Mouse (Mus musculus): ENCODE data around the gene Cux1. TPM values are rescaled to one million over a fixed set of nuclear protein-coding genes. Genes with fewer than 3 reads are reported as not detected.

Cux1 gene
- polyA plus RNA-seq, 1 experiment from 2014 or later: 82.3 TPM

- Histone ChIP-seq H3K27me3 (no peaks in the 10 kb centered on the region), H3K4me1 (replicated peaks) (no peaks in the 10 kb centered on the region), H3K36me3 (peaks cover 87% of the 10 kb centered on the region), H3K4me3 (replicated peaks) (no peak overlapping the region), H3K9me3 (no peaks in the 10 kb centered on the region), H3K9ac (replicated peaks) (no peak overlapping the region), H3K27ac (no peak overlapping the region), H3K4me2 (no peak overlapping the region)
- 81% methylated on average over 6 of the region's 6 CpGs for WGBS
- ATAC-seq (ENCODE audit: insufficient number of reproducible peaks, insufficient read depth, low FRiP score, low TSS enrichment, low read depth): no peak
Measured at GRCm38 (mm10) chr5:136297691-136298090, 269.6 kb downstream of the Cux1 start.

- H3K27me3 ChIP-seq: no peaks in the 10 kb centered on the region
- H3K27ac ChIP-seq: no peak overlapping the region
- WGBS: 98% methylated on average over 4 of the region's 4 CpGs
- no peak overlapping the region for H3K4me3 ChIP-seq (replicated peaks)
- no peaks in the 10 kb centered on the region for H3K4me1 ChIP-seq (replicated peaks)
- ATAC-seq (ENCODE audit: insufficient number of reproducible peaks, insufficient read depth, low FRiP score, low TSS enrichment, low read depth): no peak
- H3K4me2 ChIP-seq: no peak overlapping the region
- peaks cover 85% of the 10 kb centered on the region for H3K36me3 ChIP-seq
- no peak overlapping the region for H3K9ac ChIP-seq (replicated peaks)
- H3K9me3 ChIP-seq: no peaks in the 10 kb centered on the region
Measured at GRCm38 (mm10) chr5:136296911-136297310, 270.4 kb downstream of the Cux1 start.

- peaks cover 7% of the 10 kb centered on the region; the same call in 1 of the 2 replicates for H3K4me1 ChIP-seq (replicated peaks)
- peaks cover 64% of the 10 kb centered on the region for H3K36me3 ChIP-seq
- no peak overlapping the region for H3K4me2 ChIP-seq
- H3K27ac ChIP-seq: peak overlapping the region; percentile 13
- H3K9me3 ChIP-seq: no peaks in the 10 kb centered on the region
- no peak overlapping the region for H3K4me3 ChIP-seq (replicated peaks)
- no peak overlapping the region for H3K9ac ChIP-seq (replicated peaks)
- no peaks in the 10 kb centered on the region for H3K27me3 ChIP-seq
- no peak for ATAC-seq (ENCODE audit: insufficient number of reproducible peaks, insufficient read depth, low FRiP score, low TSS enrichment, low read depth)
- 70% methylated on average over 4 of the region's 4 CpGs for WGBS
Measured at GRCm38 (mm10) chr5:136292971-136293418, 274.3 kb downstream of the Cux1 start.

- no peak overlapping the region for H3K4me2 ChIP-seq
- no peak for ATAC-seq (ENCODE audit: insufficient number of reproducible peaks, insufficient read depth, low FRiP score, low TSS enrichment, low read depth)
- H3K4me1 ChIP-seq (replicated peaks): peaks cover 7% of the 10 kb centered on the region; the same call in 1 of the 2 replicates
- WGBS: 90% methylated on average over 2 of the region's 2 CpGs
- no peaks in the 10 kb centered on the region for H3K27me3 ChIP-seq
- H3K9me3 ChIP-seq: no peaks in the 10 kb centered on the region
- no peak overlapping the region for H3K27ac ChIP-seq
- H3K36me3 ChIP-seq: peaks cover 64% of the 10 kb centered on the region
- no peak overlapping the region for H3K9ac ChIP-seq (replicated peaks)
- H3K4me3 ChIP-seq (replicated peaks): no peak overlapping the region
Measured at GRCm38 (mm10) chr5:136292361-136292760, 274.9 kb downstream of the Cux1 start.

GRCm38 (mm10) chr5:136291562-136291961 is 275.7 kb downstream of the Cux1 start:
- no peak overlapping the region for H3K4me2 ChIP-seq
- H3K4me3 ChIP-seq (replicated peaks): no peak overlapping the region
- WGBS: 90% methylated on average over 2 of the region's 2 CpGs
- H3K9ac ChIP-seq (replicated peaks): no peak overlapping the region
- peaks cover 62% of the 10 kb centered on the region for H3K36me3 ChIP-seq
- H3K4me1 ChIP-seq (replicated peaks): peaks cover 7% of the 10 kb centered on the region; the same call in 1 of the 2 replicates
- no peaks in the 10 kb centered on the region for H3K27me3 ChIP-seq
- no peak overlapping the region for H3K27ac ChIP-seq
- ATAC-seq (ENCODE audit: insufficient number of reproducible peaks, insufficient read depth, low FRiP score, low TSS enrichment, low read depth): no peak
- H3K9me3 ChIP-seq: no peaks in the 10 kb centered on the region

GRCm38 (mm10) chr5:136289776-136290175 is 277.5 kb downstream of the Cux1 start:
- ATAC-seq (ENCODE audit: insufficient number of reproducible peaks, insufficient read depth, low FRiP score, low TSS enrichment, low read depth): no peak
- peaks cover 64% of the 10 kb centered on the region for H3K36me3 ChIP-seq

GRCm38 (mm10) chr5:136288351-136289081 is 278.8 kb downstream of the Cux1 start:
- H3K4me2 ChIP-seq: no peak overlapping the region
- no peak overlapping the region for H3K27ac ChIP-seq
- H3K4me3 ChIP-seq (replicated peaks): no peak overlapping the region
- H3K4me1 ChIP-seq (replicated peaks): peaks cover 7% of the 10 kb centered on the region; the same call in 1 of the 2 replicates
- WGBS: 85% methylated on average over 6 of the region's 6 CpGs
- H3K27me3 ChIP-seq: no peaks in the 10 kb centered on the region
- H3K9ac ChIP-seq (replicated peaks): no peak overlapping the region
- ATAC-seq (ENCODE audit: insufficient number of reproducible peaks, insufficient read depth, low FRiP score, low TSS enrichment, low read depth): no peak
- H3K36me3 ChIP-seq: peaks cover 69% of the 10 kb centered on the region
- H3K9me3 ChIP-seq: no peaks in the 10 kb centered on the region

More at GRCm38 (mm10) chr5:136289776-136290175, 277.5 kb downstream of the Cux1 start:
- 79% methylated on average over 3 of the region's 3 CpGs for WGBS
- Histone ChIP-seq H3K4me2 (no peak overlapping the region), H3K27ac (no peak overlapping the region), H3K4me1 (replicated peaks) (peaks cover 7% of the 10 kb centered on the region; the same call in 1 of the 2 replicates), H3K27me3 (no peaks in the 10 kb centered on the region), H3K9me3 (no peaks in the 10 kb centered on the region), H3K4me3 (replicated peaks) (no peak overlapping the region), H3K9ac (replicated peaks) (no peak overlapping the region)

GRCm38 (mm10) chr5:136286566-136286965 is 280.7 kb downstream of the Cux1 start:
- ATAC-seq (ENCODE audit: insufficient number of reproducible peaks, insufficient read depth, low FRiP score, low TSS enrichment, low read depth): no peak
- no peak overlapping the region for H3K9ac ChIP-seq (replicated peaks)
- H3K36me3 ChIP-seq: peaks cover 77% of the 10 kb centered on the region
- no peaks in the 10 kb centered on the region for H3K27me3 ChIP-seq
- H3K4me2 ChIP-seq: no peak overlapping the region
- WGBS: 84% methylated on average over 6 of the region's 6 CpGs
- no peak overlapping the region for H3K27ac ChIP-seq
- H3K4me3 ChIP-seq (replicated peaks): no peak overlapping the region
- no peaks in the 10 kb centered on the region for H3K9me3 ChIP-seq
- peaks cover 7% of the 10 kb centered on the region; the same call in 1 of the 2 replicates for H3K4me1 ChIP-seq (replicated peaks)

- 96% methylated on average over 7 of the region's 7 CpGs for WGBS
- Histone ChIP-seq H3K9ac (replicated peaks) (no peak overlapping the region), H3K9me3 (no peaks in the 10 kb centered on the region), H3K4me3 (replicated peaks) (no peak overlapping the region), H3K27ac (no peak overlapping the region), H3K4me2 (no peak overlapping the region), H3K27me3 (no peaks in the 10 kb centered on the region), H3K4me1 (replicated peaks) (peaks cover 3% of the 10 kb centered on the region; the same call in 1 of the 2 replicates), H3K36me3 (peaks cover 86% of the 10 kb centered on the region)
- ATAC-seq (ENCODE audit: insufficient number of reproducible peaks, insufficient read depth, low FRiP score, low TSS enrichment, low read depth): no peak
Measured at GRCm38 (mm10) chr5:136285106-136285505, 282.2 kb downstream of the Cux1 start.

GRCm38 (mm10) chr5:136281351-136281750 is 285.9 kb downstream of the Cux1 start:
- Histone ChIP-seq H3K4me1 (replicated peaks) (no peaks in the 10 kb centered on the region), H3K4me2 (no peak overlapping the region), H3K27me3 (no peaks in the 10 kb centered on the region), H3K9ac (replicated peaks) (no peak overlapping the region), H3K9me3 (no peaks in the 10 kb centered on the region), H3K4me3 (replicated peaks) (no peak overlapping the region), H3K27ac (no peak overlapping the region), H3K36me3 (peaks cover 98% of the 10 kb centered on the region)
- 62% methylated on average over 6 of the region's 6 CpGs for WGBS
- no peak for ATAC-seq (ENCODE audit: insufficient number of reproducible peaks, insufficient read depth, low FRiP score, low TSS enrichment, low read depth)

GRCm38 (mm10) chr5:136274739-136275138 is 292.6 kb downstream of the Cux1 start:
- WGBS: 89% methylated on average over 43 of the region's 43 CpGs
- Histone ChIP-seq H3K4me1 (replicated peaks) (0 out of 2 replicates have a peak, but pooled peaks cover 5% of the 10 kb centered on the region), H3K27ac (0 out of 2 replicates have a peak overlapping the region, but pooled peaks have one; percentile 7), H3K4me3 (replicated peaks) (no peak overlapping the region), H3K9me3 (no peaks in the 10 kb centered on the region), H3K36me3 (peaks cover 72% of the 10 kb centered on the region), H3K27me3 (no peaks in the 10 kb centered on the region), H3K9ac (replicated peaks) (no peak overlapping the region), H3K4me2 (no peak overlapping the region)
- no peak for ATAC-seq (ENCODE audit: insufficient number of reproducible peaks, insufficient read depth, low FRiP score, low TSS enrichment, low read depth)
